Mouse (Mus musculus) brain, embryonic 14.5 days (tissue): ENCODE measurements around the gene St3gal5.

ENCODE experiments used
- CTCF ChIP-seq: fragments of 200-500 bp; IDR thresholded peaks from 2 replicates; pipeline ENCODE4 v1.5.1; 2012; ENCODE audit warnings: inconsistent platforms, mild to moderate bottlenecking, moderate library complexity, borderline replicate concordance; ENCODE audit not compliant: insufficient read depth, insufficient read length; ENCODE audit errors: extremely low read depth
- POLR2A ChIP-seq: fragments of 200-500 bp; IDR thresholded peaks from 2 replicates; pipeline ENCODE4 v1.6.1; 2012; ENCODE audit warnings: mild to moderate bottlenecking, inconsistent platforms, borderline replicate concordance; ENCODE audit not compliant: poor library complexity, insufficient read depth, insufficient read length, severe bottlenecking; ENCODE audit errors: extremely low read depth

DNA sequence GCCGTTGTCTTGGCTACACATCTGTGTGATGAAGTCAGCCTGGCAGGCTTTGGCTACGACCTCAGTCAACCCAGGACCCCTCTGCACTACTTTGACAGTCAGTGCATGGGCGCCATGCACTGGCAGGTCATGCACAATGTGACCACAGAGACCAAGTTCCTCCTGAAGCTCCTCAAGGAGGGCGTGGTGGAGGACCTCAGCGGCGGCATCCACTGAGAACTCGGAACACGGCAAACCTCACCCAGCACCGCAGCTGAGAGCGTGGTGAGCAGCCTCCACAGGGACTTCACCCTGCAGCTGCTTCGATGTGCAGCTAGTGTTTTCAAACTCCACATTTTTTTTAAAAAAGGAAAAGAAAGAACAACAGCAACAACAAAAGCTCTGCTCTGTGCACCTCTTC lies 56.1 kb downstream of the St3gal5 start:
- TF ChIP-seq CTCF, result no peak
- TF ChIP-seq POLR2A, result no peak
